ENCODE assay signal across 15 mouse cellular contexts in genomic region chr3:104284961-104285360, GRCm38 (mm10).
"Had no signal": no experiment of that assay in that cellular context is flagged by ENCODE, and none has a peak within 500 bp of the region (broad histone marks: within the 10 kb centered on the region; RNA-seq: fewer than 3 reads in every experiment).

No protein-coding gene starts in this region.

- ATAC-seq: hindbrain, postnatal 0 days; intestine, embryonic 16.5 days had no signal

- DNase-seq: gastrocnemius, postnatal 14 days; gastrocnemius, postnatal 36 days; heart, adult 18-20 months; heart, postnatal 10 days; kidney, adult 11 months; kidney, adult 2 months; kidney, adult 9 months; kidney, postnatal 14 days; kidney, postnatal 36 days; layer of hippocampus, adult 9-11 months; layer of hippocampus, postnatal 36 days; left cerebral cortex, postnatal 4 days; liver, embryonic 13.5 days had no signal
